Mouse (Mus musculus) B cell, adult 67 days (primary cell): ENCODE results near the gene Olfr786. TPM values are rescaled to one million over a fixed set of nuclear protein-coding genes. Genes with fewer than 3 reads are reported as not detected.

ENCODE experiments used
- total RNA-seq, 2 experiments: library from RNA; stranded (reverse); gene quantifications; 4 replicates each; pipeline ENCODE4 v1.2.4; 2023

Olfr786 gene
- not detected for total RNA-seq

GRCm38 (mm10) chr10:129427006-129427405 is at the start of gene Olfr786:
TSS of gene Olfr786 (plus strand) at chr10:129427306.

GRCm38 (mm10) chr10:129383783-129384182 is 43.3 kb upstream of the Olfr786 start, which contains the start of gene Olfr784:
TSS of gene Olfr784 (plus strand) at chr10:129384083.

DNA sequence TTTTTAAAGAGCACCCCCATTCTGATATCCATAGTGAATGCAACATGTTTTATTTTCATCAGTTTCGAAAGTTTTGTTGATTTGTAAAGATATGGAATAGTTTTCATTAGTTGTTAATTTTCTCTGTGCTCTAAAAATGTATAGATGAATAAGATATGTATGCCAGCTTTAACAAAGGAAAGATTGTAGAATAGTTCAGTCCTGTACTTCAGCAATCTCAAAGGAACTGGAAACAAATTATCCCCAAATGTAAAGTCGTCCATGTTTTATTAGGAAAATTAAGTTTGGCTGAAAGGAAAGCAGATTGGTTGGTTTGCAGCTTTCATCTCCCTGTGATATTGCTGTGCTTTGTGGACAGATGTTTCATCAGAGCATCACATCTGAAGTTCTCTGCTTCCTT is 22.0 kb upstream of the Olfr786 start, which contains the start of gene Olfr785:
Olfr785 (plus strand) TSS at position 301 of the 400 bp plus-strand sequence.

DNA sequence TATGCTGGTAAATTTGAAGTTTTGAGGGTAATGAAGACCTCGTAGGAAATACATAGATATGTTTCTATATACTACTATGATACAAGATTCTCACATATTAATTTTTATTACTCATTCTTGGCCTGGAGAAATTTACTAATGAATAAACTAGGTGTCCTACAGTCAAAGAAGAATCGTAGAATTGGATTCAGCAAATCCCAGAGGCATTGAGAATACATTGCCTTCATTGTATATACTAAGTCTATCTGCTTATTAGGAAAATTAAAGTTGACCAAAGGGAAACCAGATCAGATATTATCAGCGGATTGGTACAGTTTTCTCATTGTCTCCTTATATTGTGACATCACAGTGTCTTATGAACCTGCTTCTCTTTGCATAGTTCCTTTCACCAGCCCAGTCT is 34.5 kb downstream of the Olfr786 start, which contains the start of gene Olfr787:
Olfr787 (plus strand) TSS at position 301 of the 400 bp plus-strand sequence.

GRCm38 (mm10) chr10:129470698-129471097 is 43.6 kb downstream of the Olfr786 start, which contains the start of gene Olfr788:
TSS of gene Olfr788 (plus strand) at chr10:129470998.

DNA sequence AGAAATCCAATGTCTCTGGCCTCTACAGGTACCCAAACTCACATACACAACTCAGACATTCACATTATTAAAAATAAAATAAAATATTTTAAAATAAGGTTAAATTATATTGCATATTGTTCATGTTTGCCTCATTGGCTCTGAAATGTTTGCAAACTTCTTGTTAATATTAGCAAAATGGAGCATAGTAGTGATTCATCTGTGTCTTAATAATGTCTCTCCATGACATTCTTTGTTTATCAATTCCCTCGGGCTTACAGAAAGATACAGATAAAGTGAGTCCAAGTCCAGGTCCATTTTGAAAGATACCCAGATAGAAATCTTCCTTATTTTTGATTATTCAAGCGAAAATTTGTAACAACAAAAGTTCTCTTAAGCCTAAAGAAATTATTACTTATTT is 57.3 kb downstream of the Olfr786 start, which contains the start of gene Olfr789:
Olfr789 (plus strand) TSS at position 301 of the 400 bp plus-strand sequence.

Other genes starting within 250 kb of the Olfr786 start
- not detected for gene Olfr772, start 249.4 kb upstream of the Olfr786 start, total RNA-seq
- gene Olfr773, start 239.9 kb upstream of the Olfr786 start, total RNA-seq = not detected
- not detected for gene Olfr774, start 191.1 kb upstream of the Olfr786 start, total RNA-seq
- not detected for gene Olfr775, start 178.9 kb upstream of the Olfr786 start, total RNA-seq
- gene Olfr776, start 168.2 kb upstream of the Olfr786 start, total RNA-seq = not detected
- gene Olfr777, start 155.8 kb upstream of the Olfr786 start, total RNA-seq = not detected
- gene Olfr780, start 109.2 kb upstream of the Olfr786 start, total RNA-seq = not detected
- gene Olfr781, start 98.5 kb upstream of the Olfr786 start, total RNA-seq = not detected
- not detected for gene Olfr782, start 78.5 kb upstream of the Olfr786 start, total RNA-seq
- not detected for gene Olfr784, start 43.2 kb upstream of the Olfr786 start, total RNA-seq
- not detected for gene Olfr785, start 21.9 kb upstream of the Olfr786 start, total RNA-seq
- not detected for gene Olfr787, start 34.6 kb downstream of the Olfr786 start, total RNA-seq
- gene Olfr788, start 43.7 kb downstream of the Olfr786 start, total RNA-seq = not detected
- not detected for gene Olfr789, start 57.4 kb downstream of the Olfr786 start, total RNA-seq
- not detected for gene Olfr790, start 71.2 kb downstream of the Olfr786 start, total RNA-seq
- not detected for gene Olfr791, start 94.5 kb downstream of the Olfr786 start, total RNA-seq
- not detected for gene Olfr792, start 111.9 kb downstream of the Olfr786 start, total RNA-seq
- gene Olfr794, start 140.3 kb downstream of the Olfr786 start, total RNA-seq = not detected
- gene Olfr796, start 185.3 kb downstream of the Olfr786 start, total RNA-seq = not detected
- not detected for gene Olfr798, start 200.6 kb downstream of the Olfr786 start, total RNA-seq
- not detected for gene Olfr799, start 210.2 kb downstream of the Olfr786 start, total RNA-seq
- gene Olfr800, start 230.4 kb downstream of the Olfr786 start, total RNA-seq = not detected
- not detected for gene Olfr801, start 246.6 kb downstream of the Olfr786 start, total RNA-seq